Mouse (Mus musculus) cerebellum, postnatal 14 days (tissue): ENCODE measurements around the gene Rgl2.
"Not testable (repeated sequence)": the region's sequence is repeated elsewhere in the genome, so short reads cannot be mapped to it uniquely, and the experiment has no call there.

Experiments used
- DNase-seq, 2 experiments: peaks; one replicate each; pipeline ENCODE4 v3.0.0; 2021; ENCODE audit warnings: mixed read lengths in 2 of 2

The Rgl2 gene

GRCm38 (mm10) chr17:33929371-33930279 lies at the start of gene Rgl2:
Gene Rgl2, plus strand, starts transcription at chr17:33929543.
- DNase-seq = peak; percentile 98

- DNase-seq = not testable (repeated sequence)
These were observed 45.0 kb upstream of the Rgl2 start for GRCm38 (mm10) chr17:33884320-33884719.

GRCm38 (mm10) chr17:33887802-33888201 lies 41.5 kb upstream of the Rgl2 start:
- not testable (repeated sequence) for DNase-seq

GRCm38 (mm10) chr17:33888230-33888629 lies 41.1 kb upstream of the Rgl2 start:
- not testable (repeated sequence) for DNase-seq

- not testable (repeated sequence) for DNase-seq
These were observed 39.3 kb upstream of the Rgl2 start for GRCm38 (mm10) chr17:33889941-33890532.

GRCm38 (mm10) chr17:33890533-33891059 lies 38.7 kb upstream of the Rgl2 start, which contains the start of gene Kifc1:
Gene Kifc1, minus strand, starts transcription at chr17:33890661.
- DNase-seq = peak; percentile 100

- no peak for DNase-seq
These were observed 38.0 kb upstream of the Rgl2 start for GRCm38 (mm10) chr17:33891357-33891756.

GRCm38 (mm10) chr17:33891892-33892291 lies 37.5 kb upstream of the Rgl2 start:
- DNase-seq = not testable (repeated sequence)

GRCm38 (mm10) chr17:33892429-33892828 lies 36.9 kb upstream of the Rgl2 start:
- DNase-seq = no peak

GRCm38 (mm10) chr17:33893011-33893410 lies 36.3 kb upstream of the Rgl2 start:
- DNase-seq = not testable (repeated sequence)

- DNase-seq = peak; percentile 36 to 62
These were observed 32.1 kb upstream of the Rgl2 start for GRCm38 (mm10) chr17:33897114-33897794.

- not testable (repeated sequence) for DNase-seq
These were observed 31.1 kb upstream of the Rgl2 start for GRCm38 (mm10) chr17:33898193-33898592.

GRCm38 (mm10) chr17:33899642-33900041 lies 29.7 kb upstream of the Rgl2 start:
- DNase-seq = peak in 1 of 2 experiments; percentile 26

GRCm38 (mm10) chr17:33900281-33900988 lies 28.9 kb upstream of the Rgl2 start:
- peak in 1 of 2 experiments; percentile 64 for DNase-seq

- DNase-seq = no peak
These were observed 28.4 kb upstream of the Rgl2 start for GRCm38 (mm10) chr17:33900989-33901314.

- no peak for DNase-seq
These were observed 27.7 kb upstream of the Rgl2 start for GRCm38 (mm10) chr17:33901653-33902052.

GRCm38 (mm10) chr17:33902079-33902478 lies 27.3 kb upstream of the Rgl2 start:
- DNase-seq = no peak

- DNase-seq = no peak
These were observed 26.9 kb upstream of the Rgl2 start for GRCm38 (mm10) chr17:33902491-33902890.

- DNase-seq = not testable (repeated sequence)
These were observed 25.3 kb upstream of the Rgl2 start for GRCm38 (mm10) chr17:33903911-33904651.

GRCm38 (mm10) chr17:33904835-33905234 lies 24.5 kb upstream of the Rgl2 start, which contains the start of gene Platr17:
Gene Platr17, plus strand, starts transcription at chr17:33905135.
- not testable (repeated sequence) for DNase-seq

GRCm38 (mm10) chr17:33908331-33909076 lies 20.8 kb upstream of the Rgl2 start:
- peak; percentile 75 to 84 for DNase-seq
